Mouse (Mus musculus) brown adipose tissue, adult 24 weeks (tissue): ENCODE measurements around the gene Gm20388. TPM values are rescaled to one million over a fixed set of nuclear protein-coding genes. Genes with fewer than 3 reads are reported as not detected.
A peak's percentile ranks its signal among the peaks of the same experiment; 100 is the strongest.

Experiments
- H3K27ac ChIP-seq: fragments of 200-500 bp; replicated peaks from 2 replicates; pipeline ENCODE4 v1.5.1; 2012; ENCODE audit warnings: low read depth, mild to moderate bottlenecking, low read length
- H3K4me1 ChIP-seq: fragments of 200-500 bp; 2 replicates; pipeline ENCODE4 v1.6.1; 2012; ENCODE audit warnings: low read length, mixed read lengths; ENCODE audit not compliant: control insufficient read depth, insufficient read depth, insufficient read length
- H3K4me3 ChIP-seq: fragments of 200-500 bp; 2 replicates; pipeline ENCODE4 v1.5.1; 2012; ENCODE audit warnings: low read depth, mild to moderate bottlenecking, low read length, moderate library complexity; ENCODE audit not compliant: insufficient read depth
- polyA plus RNA-seq: library from polyadenylated mRNA; stranded (reverse); fragments of >200 nt; gene quantifications from 2 replicates; pipeline ENCODE4 v1.2.4, GENCODE M21; 2012; ENCODE audit not compliant: missing spikeins, insufficient read depth, insufficient read length

Gm20388 gene
- polyA plus RNA-seq, 1 experiment: 44.7 TPM

GRCm38 (mm10) chr8:123131041-123131440, 3220.4 kb downstream of the Gm20388 start:
- Histone ChIP-seq H3K4me1 (no peaks in the 10 kb centered on the region), H3K4me3 (no peak overlapping the region), H3K27ac (no peak overlapping the region; the same call in 1 of the 2 replicates)

- no peak overlapping the region for H3K4me3 ChIP-seq
- no peak overlapping the region for H3K27ac ChIP-seq
- H3K4me1 ChIP-seq: no peaks in the 10 kb centered on the region
These were observed 3222.3 kb downstream of the Gm20388 start for GRCm38 (mm10) chr8:123132953-123133352.

- no peak overlapping the region for H3K4me3 ChIP-seq
- no peaks in the 10 kb centered on the region for H3K4me1 ChIP-seq
- H3K27ac ChIP-seq: no peak overlapping the region
These were observed 3223.6 kb downstream of the Gm20388 start for GRCm38 (mm10) chr8:123134149-123134713.

GRCm38 (mm10) chr8:123135406-123135805, 3224.8 kb downstream of the Gm20388 start:
- Histone ChIP-seq H3K4me1 (no peaks in the 10 kb centered on the region), H3K27ac (no peak overlapping the region), H3K4me3 (no peak overlapping the region)

- Histone ChIP-seq H3K27ac (no peak overlapping the region), H3K4me3 (no peak overlapping the region), H3K4me1 (no peaks in the 10 kb centered on the region)
These were observed 3225.2 kb downstream of the Gm20388 start for GRCm38 (mm10) chr8:123135806-123136205.

- no peak overlapping the region for H3K4me3 ChIP-seq
- no peak overlapping the region for H3K27ac ChIP-seq
These were observed 3225.6 kb downstream of the Gm20388 start for GRCm38 (mm10) chr8:123136287-123136686.

GRCm38 (mm10) chr8:123137645-123138077, 3227.0 kb downstream of the Gm20388 start:
- peaks cover 3% of the 10 kb centered on the region; the same call in 1 of the 2 replicates for H3K4me1 ChIP-seq
- no peak overlapping the region for H3K4me3 ChIP-seq
- no peak overlapping the region for H3K27ac ChIP-seq

More at GRCm38 (mm10) chr8:123136287-123136686, 3225.6 kb downstream of the Gm20388 start:
- no peaks in the 10 kb centered on the region for H3K4me1 ChIP-seq

GRCm38 (mm10) chr8:123138741-123139140, 3228.1 kb downstream of the Gm20388 start:
- Histone ChIP-seq H3K4me1 (peaks cover 3% of the 10 kb centered on the region; the same call in 1 of the 2 replicates), H3K27ac (no peak overlapping the region), H3K4me3 (no peak overlapping the region)

GRCm38 (mm10) chr8:123141741-123142462, 3231.3 kb downstream of the Gm20388 start:
- H3K27ac ChIP-seq: peak overlapping the region; percentile 53
- H3K4me1 ChIP-seq: peaks cover 3% of the 10 kb centered on the region; the same call in 1 of the 2 replicates
- H3K4me3 ChIP-seq: no peak overlapping the region

GRCm38 (mm10) chr8:123145279-123145678, 3234.6 kb downstream of the Gm20388 start:
- H3K4me3 ChIP-seq: no peak overlapping the region
- H3K27ac ChIP-seq: no peak overlapping the region
- H3K4me1 ChIP-seq: peaks cover 3% of the 10 kb centered on the region; the same call in 1 of the 2 replicates

GRCm38 (mm10) chr8:123146390-123146789, 3235.7 kb downstream of the Gm20388 start:
- Histone ChIP-seq H3K27ac (0 out of 2 replicates have a peak overlapping the region, but pooled peaks have one; percentile 8), H3K4me1 (peaks cover 5% of the 10 kb centered on the region), H3K4me3 (no peak overlapping the region)

- H3K27ac ChIP-seq: no peak overlapping the region
- H3K4me1 ChIP-seq: peaks cover 2% of the 10 kb centered on the region; the same call in 1 of the 2 replicates
- no peak overlapping the region for H3K4me3 ChIP-seq
These were observed 3240.1 kb downstream of the Gm20388 start for GRCm38 (mm10) chr8:123150737-123151171.

GRCm38 (mm10) chr8:123155177-123155576, 3244.5 kb downstream of the Gm20388 start:
- Histone ChIP-seq H3K27ac (no peak overlapping the region), H3K4me1 (peaks cover 8% of the 10 kb centered on the region), H3K4me3 (no peak overlapping the region)

GRCm38 (mm10) chr8:123156070-123156773, 3245.6 kb downstream of the Gm20388 start:
- Histone ChIP-seq H3K4me3 (no peak overlapping the region), H3K27ac (no peak overlapping the region), H3K4me1 (peaks cover 5% of the 10 kb centered on the region; the same call in 1 of the 2 replicates)

GRCm38 (mm10) chr8:123157888-123158465, 3247.3 kb downstream of the Gm20388 start, which contains the start of gene Sult5a1:
TSS of gene Sult5a1 (minus strand) at chr8:123158315.
- Histone ChIP-seq H3K4me3 (no peak within 1 kb of the TSS), H3K27ac (no peak within 1 kb of the TSS)

More at GRCm38 (mm10) chr8:123157888-123158465, 3247.3 kb downstream of the Gm20388 start, which contains the start of gene Sult5a1:
- H3K4me1 ChIP-seq: peaks cover 5% of the 10 kb centered on the region; the same call in 1 of the 2 replicates
